Mouse (Mus musculus) brain, embryonic 14.5 days (tissue): ENCODE data around the gene Cyb5r2. TPM values are rescaled to one million over a fixed set of nuclear protein-coding genes. Genes with fewer than 3 reads are reported as not detected.
A peak's percentile ranks its signal among the peaks of the same experiment; 100 is the strongest.

ENCODE experiments used
- DNase-seq: peaks from one replicate; pipeline ENCODE4 v3.0.0-alpha.2; 2011; ENCODE audit warnings: low read depth
- CTCF ChIP-seq: fragments of 200-500 bp; IDR thresholded peaks from 2 replicates; pipeline ENCODE4 v1.5.1; 2012; ENCODE audit warnings: inconsistent platforms, mild to moderate bottlenecking, moderate library complexity, borderline replicate concordance; ENCODE audit not compliant: insufficient read depth, insufficient read length; ENCODE audit errors: extremely low read depth
- POLR2A ChIP-seq: fragments of 200-500 bp; IDR thresholded peaks from 2 replicates; pipeline ENCODE4 v1.6.1; 2012; ENCODE audit warnings: mild to moderate bottlenecking, inconsistent platforms, borderline replicate concordance; ENCODE audit not compliant: poor library complexity, insufficient read depth, insufficient read length, severe bottlenecking; ENCODE audit errors: extremely low read depth
- polyA plus RNA-seq: library from polyadenylated mRNA; depleted of rRNA; stranded (reverse); fragments of >200 nt; gene quantifications from 2 replicates; pipeline ENCODE4 v1.2.3, GENCODE M21; 2012; rRNA removed

Gene Cyb5r2
- polyA plus RNA-seq, 1 experiment = 0.14 TPM

- TF ChIP-seq CTCF (peak; percentile 57; the same call in 1 of the 2 replicates), POLR2A (no peak)
- DNase-seq = peak; percentile 80
Measured at GRCm38 (mm10) chr7:107708491-107709112, 49.2 kb downstream of the Cyb5r2 start.

GRCm38 (mm10) chr7:107707650-107708049 lies 50.2 kb downstream of the Cyb5r2 start:
- TF ChIP-seq CTCF (no peak), POLR2A (no peak)

GRCm38 (mm10) chr7:107705941-107706340 lies 51.9 kb downstream of the Cyb5r2 start:
- peak; percentile 50 for DNase-seq

More at GRCm38 (mm10) chr7:107707650-107708049, 50.2 kb downstream of the Cyb5r2 start:
- DNase-seq = no peak

GRCm38 (mm10) chr7:107702461-107703380 lies 55.1 kb downstream of the Cyb5r2 start:
- DNase-seq = no peak
- TF ChIP-seq POLR2A (no peak), CTCF (no peak)

More at GRCm38 (mm10) chr7:107705941-107706340, 51.9 kb downstream of the Cyb5r2 start:
- TF ChIP-seq CTCF = no peak
- TF ChIP-seq POLR2A = no peak

GRCm38 (mm10) chr7:107700646-107701045 lies 57.2 kb downstream of the Cyb5r2 start:
- TF ChIP-seq POLR2A = no peak
- no peak for TF ChIP-seq CTCF
- DNase-seq = no peak

- no peak for TF ChIP-seq CTCF
- TF ChIP-seq POLR2A = no peak
- no peak for DNase-seq
Measured at GRCm38 (mm10) chr7:107699926-107700325, 57.9 kb downstream of the Cyb5r2 start.

Other genes starting within 250 kb of the Cyb5r2 start
- 2.0 and 2.3 TPM in 2 replicates for gene Olfml1, start 190.6 kb downstream of the Cyb5r2 start, polyA plus RNA-seq
- 2.2 and 3.4 TPM in 2 replicates for gene Ppfibp2, start 162.8 kb downstream of the Cyb5r2 start, polyA plus RNA-seq
- not detected in 2 replicates for gene 5330417H12Rik, start 132.9 kb downstream of the Cyb5r2 start, polyA plus RNA-seq
- 0.04 TPM in 1 of 2 replicates, not detected in the other for gene Ovch2, start 43.2 kb upstream of the Cyb5r2 start, polyA plus RNA-seq
- not detected in 2 replicates for gene Olfr467, start 54.2 kb upstream of the Cyb5r2 start, polyA plus RNA-seq
- not detected in 2 replicates for gene Olfr469, start 67.5 kb upstream of the Cyb5r2 start, polyA plus RNA-seq
- not detected in 2 replicates for gene Olfr470, start 89.5 kb upstream of the Cyb5r2 start, polyA plus RNA-seq
- gene Olfr472, start 139.9 kb upstream of the Cyb5r2 start, polyA plus RNA-seq = not detected in 2 replicates
- not detected in 2 replicates for gene Olfr473, start 172.4 kb upstream of the Cyb5r2 start, polyA plus RNA-seq
- gene Olfr474, start 196.6 kb upstream of the Cyb5r2 start, polyA plus RNA-seq = not detected in 2 replicates
- not detected in 2 replicates for gene Olfr476, start 206.8 kb upstream of the Cyb5r2 start, polyA plus RNA-seq
- not detected in 2 replicates for gene Olfr477, start 228.7 kb upstream of the Cyb5r2 start, polyA plus RNA-seq